Mouse (Mus musculus): ENCODE data around the gene Cep55.

Gene Cep55

GRCm38 (mm10) chr19:38038267-38038666 is 16.5 kb upstream of the Cep55 start:
- in situ Hi-C loops (cut with MboI; ENCODE audit: low pct_unique_long_range_greater_than_20kb in 1 of 2, low sequenced_read_pairs in 2 of 2, unreplicated experiment in 1 of 2) = no loop called here

- in situ Hi-C loops (cut with MboI; ENCODE audit: low pct_unique_long_range_greater_than_20kb in 1 of 2, low sequenced_read_pairs in 2 of 2, unreplicated experiment in 1 of 2) = loop anchor here in 1 of 2 experiments (10.0 kb wide), 1 partner anchor 87 kb away; no protein-coding TSS in a partner anchor
Observed at GRCm38 (mm10) chr19:38042261-38042722, 12.5 kb upstream of the Cep55 start.

GRCm38 (mm10) chr19:38043281-38043981 is 11.4 kb upstream of the Cep55 start, which contains the start of gene Myof:
Myof (minus strand) TSS chr19:38043577.
- in situ Hi-C loops (cut with MboI; ENCODE audit: low pct_unique_long_range_greater_than_20kb in 1 of 2, low sequenced_read_pairs in 2 of 2, unreplicated experiment in 1 of 2) = loop anchor here in 1 of 2 experiments (10.0 kb wide), 1 partner anchor 89 kb away; no protein-coding TSS in a partner anchor

GRCm38 (mm10) chr19:38045198-38045597 is 9.6 kb upstream of the Cep55 start:
- in situ Hi-C loops (cut with MboI; ENCODE audit: low pct_unique_long_range_greater_than_20kb in 1 of 2, low sequenced_read_pairs in 2 of 2, unreplicated experiment in 1 of 2) = loop anchor here in 1 of 2 experiments (10.0 kb wide), 1 partner anchor 90 kb away; no protein-coding TSS in a partner anchor

GRCm38 (mm10) chr19:38049686-38050085 is 5.1 kb upstream of the Cep55 start:
- in situ Hi-C loops (cut with MboI; ENCODE audit: low pct_unique_long_range_greater_than_20kb in 1 of 2, low sequenced_read_pairs in 2 of 2, unreplicated experiment in 1 of 2) = loop anchor here (10.0 to 25.0 kb wide), 2 partner anchors 95 to 288 kb away; no protein-coding TSS in a partner anchor

GRCm38 (mm10) chr19:38053227-38054041 is 1.4 kb upstream of the Cep55 start:
- in situ Hi-C loops (cut with MboI; ENCODE audit: low pct_unique_long_range_greater_than_20kb in 1 of 2, low sequenced_read_pairs in 2 of 2, unreplicated experiment in 1 of 2) = loop anchor here in 1 of 2 experiments (25.0 kb wide), 1 partner anchor 284 kb away; no protein-coding TSS in a partner anchor

- in situ Hi-C loops (cut with MboI; ENCODE audit: low pct_unique_long_range_greater_than_20kb in 1 of 2, low sequenced_read_pairs in 2 of 2, unreplicated experiment in 1 of 2) = loop anchor here in 1 of 2 experiments (25.0 kb wide), 1 partner anchor 283 kb away; no protein-coding TSS in a partner anchor
Observed at GRCm38 (mm10) chr19:38054149-38054719, 577 bp upstream of the Cep55 start.

GRCm38 (mm10) chr19:38055798-38056197 is 987 bp downstream of the Cep55 start:
- in situ Hi-C loops (cut with MboI; ENCODE audit: low pct_unique_long_range_greater_than_20kb in 1 of 2, low sequenced_read_pairs in 2 of 2, unreplicated experiment in 1 of 2) = loop anchor here in 1 of 2 experiments (25.0 kb wide), 1 partner anchor 282 kb away; no protein-coding TSS in a partner anchor

GRCm38 (mm10) chr19:38056276-38056675 is 1.5 kb downstream of the Cep55 start:
- in situ Hi-C loops (cut with MboI; ENCODE audit: low pct_unique_long_range_greater_than_20kb in 1 of 2, low sequenced_read_pairs in 2 of 2, unreplicated experiment in 1 of 2) = loop anchor here in 1 of 2 experiments (25.0 kb wide), 1 partner anchor 281 kb away; no protein-coding TSS in a partner anchor

- in situ Hi-C loops (cut with MboI; ENCODE audit: low pct_unique_long_range_greater_than_20kb in 1 of 2, low sequenced_read_pairs in 2 of 2, unreplicated experiment in 1 of 2) = loop anchor here in 1 of 2 experiments (25.0 kb wide), 1 partner anchor 280 kb away; no protein-coding TSS in a partner anchor
Observed at GRCm38 (mm10) chr19:38056931-38057330, 2.1 kb downstream of the Cep55 start.

- in situ Hi-C loops (cut with MboI; ENCODE audit: low pct_unique_long_range_greater_than_20kb in 1 of 2, low sequenced_read_pairs in 2 of 2, unreplicated experiment in 1 of 2) = loop anchor here in 1 of 2 experiments (25.0 kb wide), 1 partner anchor 274 kb away; no protein-coding TSS in a partner anchor
Observed at GRCm38 (mm10) chr19:38063201-38063600, 8.4 kb downstream of the Cep55 start.

GRCm38 (mm10) chr19:38064051-38064450 is 9.2 kb downstream of the Cep55 start:
- in situ Hi-C loops (cut with MboI; ENCODE audit: low pct_unique_long_range_greater_than_20kb in 1 of 2, low sequenced_read_pairs in 2 of 2, unreplicated experiment in 1 of 2) = loop anchor here in 1 of 2 experiments (25.0 kb wide), 1 partner anchor 273 kb away; no protein-coding TSS in a partner anchor

GRCm38 (mm10) chr19:38073226-38073625 is 18.4 kb downstream of the Cep55 start:
- in situ Hi-C loops (cut with MboI; ENCODE audit: low pct_unique_long_range_greater_than_20kb in 1 of 2, low sequenced_read_pairs in 2 of 2, unreplicated experiment in 1 of 2) = loop anchor here in 1 of 2 experiments (25.0 kb wide), 1 partner anchor 264 kb away; no protein-coding TSS in a partner anchor

- in situ Hi-C loops (cut with MboI; ENCODE audit: low pct_unique_long_range_greater_than_20kb in 1 of 2, low sequenced_read_pairs in 2 of 2, unreplicated experiment in 1 of 2) = no loop called here
Observed at GRCm38 (mm10) chr19:38075051-38075450, 20.2 kb downstream of the Cep55 start.

GRCm38 (mm10) chr19:38076251-38076650 is 21.4 kb downstream of the Cep55 start:
- in situ Hi-C loops (cut with MboI; ENCODE audit: low pct_unique_long_range_greater_than_20kb in 1 of 2, low sequenced_read_pairs in 2 of 2, unreplicated experiment in 1 of 2) = no loop called here

GRCm38 (mm10) chr19:38077851-38078540 is 23.2 kb downstream of the Cep55 start:
- in situ Hi-C loops (cut with MboI; ENCODE audit: low pct_unique_long_range_greater_than_20kb in 1 of 2, low sequenced_read_pairs in 2 of 2, unreplicated experiment in 1 of 2) = no loop called here

GRCm38 (mm10) chr19:38081361-38081760 is 26.6 kb downstream of the Cep55 start:
- in situ Hi-C loops (cut with MboI; ENCODE audit: low pct_unique_long_range_greater_than_20kb in 1 of 2, low sequenced_read_pairs in 2 of 2, unreplicated experiment in 1 of 2) = no loop called here
